8 mouse cellular contexts compared by ENCODE assay signal in genomic region chr4:22835381-22836123, GRCm38 (mm10).
DNase-seq lines count a peak whose midpoint lies in the region; ATAC-seq lines count a peak whose summit lies in the region.

No protein-coding gene starts in this region.

- DNase-seq in frontal cortex, postnatal 36 days (ENCODE audit: low spot score in 2 of 2): no peak
- peak; percentile 46 for DNase-seq in embryonic facial prominence, embryonic 10.5 days (ENCODE audit: low spot score)
- peak; percentile 79 for DNase-seq in hindbrain, embryonic 11.5 days (ENCODE audit: low spot score)
- DNase-seq in adrenal gland, postnatal 10 days: no peak
- DNase-seq in ovary, postnatal 10 days (ENCODE audit: low spot score): no peak
- DNase-seq in cerebellum, adult 11-12 months: no peak

- 0 out of 2 replicates have a peak, but pooled peaks have one; percentile 47 for ATAC-seq in frontal cortex, adult (ENCODE audit: low TSS enrichment)
- peak; percentile 92 for ATAC-seq in hindbrain, embryonic 11.5 days (ENCODE audit: low FRiP score)
- peak; percentile 90 for ATAC-seq in midbrain, embryonic 15.5 days (replicated peaks)

- H3K9ac ChIP-seq in hindbrain, embryonic 11.5 days (ENCODE audit: low read depth, low read length): peak overlapping the region; percentile 15; the same call in 1 of the 2 replicates
- H3K9ac ChIP-seq in midbrain, embryonic 15.5 days: 0 out of 2 replicates have a peak overlapping the region, but pooled peaks have one; percentile 11

- peak overlapping the region; percentile 24 for H3K4me2 ChIP-seq in hindbrain, embryonic 11.5 days (replicated peaks; ENCODE audit: low read depth, low read length)
- H3K4me2 ChIP-seq in midbrain, embryonic 15.5 days: peak overlapping the region; percentile 47

- no peaks in the 10 kb centered on the region for H3K27me3 ChIP-seq in embryonic facial prominence, embryonic 10.5 days (replicated peaks; ENCODE audit: low read depth, poor library complexity, severe bottlenecking)
- no peaks in the 10 kb centered on the region for H3K27me3 ChIP-seq in hindbrain, embryonic 11.5 days (ENCODE audit: control insufficient read depth, insufficient read depth, low read length)
- no peaks in the 10 kb centered on the region for H3K27me3 ChIP-seq in midbrain, embryonic 15.5 days (replicated peaks)

- WGBS in embryonic facial prominence, embryonic 10.5 days: 3% methylated on average over 9 of the region's 9 CpGs
- 2% methylated on average over 9 of the region's 9 CpGs for WGBS in hindbrain, embryonic 11.5 days
- WGBS in midbrain, embryonic 15.5 days: 2% methylated on average over 9 of the region's 9 CpGs

- no peaks in the 10 kb centered on the region for H3K9me3 ChIP-seq in embryonic facial prominence, embryonic 10.5 days
- no peaks in the 10 kb centered on the region for H3K9me3 ChIP-seq in hindbrain, embryonic 11.5 days (ENCODE audit: control insufficient read depth, low read length)
- no peaks in the 10 kb centered on the region for H3K9me3 ChIP-seq in midbrain, embryonic 15.5 days

- peak overlapping the region; percentile 71 for H3K27ac ChIP-seq in embryonic facial prominence, embryonic 10.5 days (replicated peaks)
- peak overlapping the region; percentile 83 for H3K27ac ChIP-seq in hindbrain, embryonic 11.5 days (ENCODE audit: low read depth, low read length)
- peak overlapping the region; percentile 66 for H3K27ac ChIP-seq in midbrain, embryonic 15.5 days

- peak overlapping the region; percentile 33 for H3K4me3 ChIP-seq in embryonic facial prominence, embryonic 10.5 days
- peak overlapping the region; percentile 18 for H3K4me3 ChIP-seq in hindbrain, embryonic 11.5 days (ENCODE audit: low read depth, low read length)
- H3K4me3 ChIP-seq in midbrain, embryonic 15.5 days: peak overlapping the region; percentile 18

- H3K4me1 ChIP-seq in embryonic facial prominence, embryonic 10.5 days: peaks cover 12% of the 10 kb centered on the region
- H3K4me1 ChIP-seq in hindbrain, embryonic 11.5 days (replicated peaks; ENCODE audit: control insufficient read depth, insufficient read depth, low read length): no peaks in the 10 kb centered on the region; the same call in 1 of the 2 replicates
- H3K4me1 ChIP-seq in midbrain, embryonic 15.5 days: peaks cover 14% of the 10 kb centered on the region

- no peaks in the 10 kb centered on the region for H3K36me3 ChIP-seq in embryonic facial prominence, embryonic 10.5 days (replicated peaks)
- H3K36me3 ChIP-seq in hindbrain, embryonic 11.5 days (ENCODE audit: control insufficient read depth, insufficient read depth, low read length): no peaks in the 10 kb centered on the region
- H3K36me3 ChIP-seq in midbrain, embryonic 15.5 days (replicated peaks): no peaks in the 10 kb centered on the region

Comparison
In these comparisons a context has a peak if more than half of its experiments do, and no peak if none do; other contexts are left out.
1. DNase-seq: peak in embryonic facial prominence, embryonic 10.5 days (single experiment) and hindbrain, embryonic 11.5 days (single experiment); none in frontal cortex, postnatal 36 days (0 of 2), adrenal gland, postnatal 10 days (single experiment), ovary, postnatal 10 days (single experiment) and cerebellum, adult 11-12 months (single experiment).
2. Peak in every context shown above with its lines, with median percentiles within 50 percentile points of each other: ATAC-seq, H3K27ac ChIP-seq and H3K4me3 ChIP-seq.